Mouse (Mus musculus) neural tube, embryonic 13.5 days (tissue): ENCODE measurements around the gene Rufy4. TPM values are rescaled to one million over a fixed set of nuclear protein-coding genes. Genes with fewer than 3 reads are reported as not detected.

Experiments
- ATAC-seq: fragments of 200-750 bp; cut with Nextera tagmentation; 2 replicates; pipeline ENCODE4 v1.8.0; 2017; ENCODE audit warnings: low read depth, mild to moderate bottlenecking, moderate TSS enrichment, moderate library complexity
- H3K27ac ChIP-seq: fragments of 300-500 bp; sonication (generic); replicated peaks from 2 replicates; pipeline ENCODE4 v1.5.1; 2015; ENCODE audit warnings: moderate library complexity, mild to moderate bottlenecking, inconsistent platforms
- H3K27me3 ChIP-seq: fragments of 300-500 bp; sonication (generic); 2 replicates; pipeline ENCODE4 v1.6.1; 2015; ENCODE audit warnings: mild to moderate bottlenecking, inconsistent platforms
- H3K36me3 ChIP-seq: fragments of 300-500 bp; sonication (generic); 2 replicates; pipeline ENCODE4 v1.6.1; 2015; ENCODE audit warnings: mild to moderate bottlenecking, inconsistent platforms
- H3K4me1 ChIP-seq: fragments of 300-500 bp; sonication (generic); replicated peaks from 2 replicates; pipeline ENCODE4 v1.6.1; 2015; ENCODE audit warnings: inconsistent platforms
- H3K4me2 ChIP-seq: fragments of 300-500 bp; sonication (generic); 2 replicates; pipeline ENCODE4 v1.6.1; 2015; ENCODE audit warnings: inconsistent platforms, mild to moderate bottlenecking, moderate library complexity
- H3K4me3 ChIP-seq: fragments of 300-500 bp; sonication (generic); 2 replicates; pipeline ENCODE4 v1.5.1; 2015; ENCODE audit warnings: mild to moderate bottlenecking, inconsistent platforms
- H3K9ac ChIP-seq: fragments of 300-500 bp; sonication (generic); 2 replicates; pipeline ENCODE4 v1.6.1; 2015; ENCODE audit warnings: moderate library complexity, mild to moderate bottlenecking, inconsistent platforms
- H3K9me3 ChIP-seq: fragments of 300-500 bp; sonication (generic); 2 replicates; pipeline ENCODE4 v1.6.1; 2016; ENCODE audit warnings: inconsistent platforms
- WGBS: fragments of 180-500 bp; shearing (Covaris S2); methylation state at CpG from one replicate; pipeline ENCODE4 v1.1.7; 2015; 5-methylcytosine and 5-hydroxymethylcytosine counted together
- polyA plus RNA-seq: library from polyadenylated mRNA; unstranded; fragments of >200 nt; fragmentation: Nextera tagmentation; extraction: Ambion mirVana; gene quantifications from 2 replicates; pipeline ENCODE4 v1.2.1, GENCODE M21; 2015

Gene Rufy4
- 0.14 TPM in 1 of 2 replicates, not detected in the other for polyA plus RNA-seq

DNA sequence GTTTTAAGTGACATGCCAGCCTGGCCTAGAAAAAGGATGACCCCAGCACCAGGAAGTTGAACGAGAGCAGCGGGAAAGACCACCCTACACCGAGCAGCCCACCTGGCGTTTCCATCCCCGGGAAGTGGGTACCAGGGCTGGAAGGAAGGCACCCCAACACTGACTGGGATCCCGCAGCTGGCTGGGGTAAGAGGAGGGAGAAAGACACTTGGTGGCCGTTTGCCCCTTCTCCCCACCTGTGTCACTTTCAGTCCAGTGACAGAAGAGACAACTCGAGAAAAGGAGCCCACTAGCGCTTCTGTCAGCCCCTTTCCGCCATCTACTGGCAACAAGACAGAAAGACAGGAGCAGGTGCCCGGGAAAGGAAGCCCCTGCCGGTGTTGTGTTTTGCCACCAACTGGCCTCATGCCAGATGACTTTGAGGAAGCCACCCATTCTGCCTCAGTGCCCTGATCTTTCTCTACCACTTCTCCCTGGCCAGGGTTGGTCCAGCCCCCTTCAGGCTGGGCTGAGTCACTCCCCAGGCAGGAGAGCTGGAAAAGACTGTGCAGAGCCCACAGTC is at the start of gene Rufy4:
TSS of gene Rufy4 (plus strand) at position 551 of the 562 bp plus-strand sequence.
- ATAC-seq = peak; percentile 48; the same call in 1 of the 2 replicates
- Histone ChIP-seq H3K36me3 (no peaks in the 10 kb centered on the region), H3K4me3 (peak within 1 kb of the TSS; percentile 45), H3K9me3 (no peaks in the 10 kb centered on the region), H3K4me1 (peaks cover 29% of the 10 kb centered on the region), H3K27ac (no peak within 1 kb of the TSS), H3K9ac (peak within 1 kb of the TSS; percentile 67), H3K27me3 (peaks cover 29% of the 10 kb centered on the region), H3K4me2 (peak within 1 kb of the TSS; percentile 70)
- WGBS = 0% methylated on average over 12 of the region's 12 CpGs

DNA sequence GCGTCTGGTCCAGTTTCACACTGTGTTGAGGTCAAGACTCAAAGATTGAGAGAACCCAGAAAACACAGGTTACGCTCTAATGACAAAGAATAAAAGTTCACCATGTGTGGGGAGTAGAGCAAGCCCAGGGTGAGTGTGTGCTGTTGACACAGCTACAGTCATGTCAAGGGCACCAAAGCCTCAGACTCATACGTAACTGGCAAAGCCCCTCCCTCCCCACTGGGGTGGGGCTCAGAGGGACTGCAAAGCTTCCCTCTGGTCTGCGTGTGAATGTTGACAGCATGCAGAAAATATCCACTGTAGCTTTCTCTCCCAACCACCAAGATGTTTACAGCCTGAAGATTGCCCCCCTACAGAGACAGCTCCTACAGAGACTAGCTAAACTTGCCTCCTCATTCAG is 49.1 kb upstream of the Rufy4 start:
- no peak for ATAC-seq
- peaks cover under 1% of the 10 kb centered on the region; the same call in 1 of the 2 replicates for H3K4me1 ChIP-seq
- 87% methylated on average over 4 of the region's 4 CpGs for WGBS

DNA sequence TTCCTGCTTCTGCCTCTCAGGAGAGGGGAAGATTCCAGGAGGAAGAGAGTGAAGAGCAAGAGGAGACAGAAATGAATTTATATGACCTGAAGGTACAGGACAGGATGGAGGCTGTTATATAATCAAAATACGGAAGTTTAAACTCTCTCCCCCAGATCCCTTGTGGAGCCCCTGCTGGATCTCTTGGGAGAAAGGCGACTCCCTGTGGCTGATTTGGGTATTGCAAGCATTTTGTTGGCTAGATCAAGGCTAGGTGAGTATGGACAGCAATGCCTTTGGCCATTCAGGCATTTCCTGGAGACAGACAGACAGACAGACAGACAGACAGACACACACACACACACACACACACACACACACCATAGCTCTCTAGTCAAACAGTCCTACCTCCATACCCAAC is 48.0 kb upstream of the Rufy4 start:
- Histone ChIP-seq H3K9me3 (no peaks in the 10 kb centered on the region), H3K9ac (no peak overlapping the region), H3K4me3 (no peak overlapping the region), H3K27me3 (no peaks in the 10 kb centered on the region), H3K4me2 (no peak overlapping the region), H3K36me3 (no peaks in the 10 kb centered on the region), H3K4me1 (peaks cover 9% of the 10 kb centered on the region; the same call in 1 of the 2 replicates), H3K27ac (no peak overlapping the region)
- no peak for ATAC-seq
- 9% methylated on average over 2 of the region's 2 CpGs for WGBS

More for the DNA sequence above, 49.1 kb upstream of the Rufy4 start:
- Histone ChIP-seq H3K27ac (no peak overlapping the region), H3K9me3 (no peaks in the 10 kb centered on the region), H3K36me3 (no peaks in the 10 kb centered on the region), H3K4me3 (no peak overlapping the region), H3K4me2 (no peak overlapping the region), H3K9ac (no peak overlapping the region), H3K27me3 (no peaks in the 10 kb centered on the region)

DNA sequence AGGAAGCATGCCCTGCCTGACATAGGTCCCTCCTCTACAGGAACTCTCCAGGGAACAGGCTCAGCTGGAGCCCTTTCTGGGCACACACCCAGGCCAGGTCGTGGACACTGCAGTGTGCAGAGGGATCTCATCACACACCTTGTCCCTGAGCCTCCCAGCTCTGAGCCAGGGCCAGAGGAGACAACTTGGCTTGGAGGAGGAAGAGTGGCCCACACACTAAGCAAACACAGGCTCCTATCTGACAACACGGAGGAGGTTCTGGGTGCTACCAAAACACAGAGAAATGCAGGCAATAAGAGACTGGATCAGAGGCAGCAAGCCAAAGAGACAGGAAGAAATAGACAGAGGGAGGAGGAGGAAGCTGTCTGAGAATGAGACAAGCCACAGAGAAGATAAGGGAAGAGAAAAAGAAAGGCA is 43.8 kb upstream of the Rufy4 start:
- Histone ChIP-seq H3K4me3 (no peak overlapping the region), H3K4me1 (peaks cover 28% of the 10 kb centered on the region), H3K36me3 (no peaks in the 10 kb centered on the region), H3K9ac (no peak overlapping the region), H3K9me3 (no peaks in the 10 kb centered on the region), H3K27ac (no peak overlapping the region), H3K4me2 (no peak overlapping the region), H3K27me3 (no peaks in the 10 kb centered on the region)
- no peak for ATAC-seq
- WGBS = 60% methylated on average over 2 of the region's 2 CpGs

DNA sequence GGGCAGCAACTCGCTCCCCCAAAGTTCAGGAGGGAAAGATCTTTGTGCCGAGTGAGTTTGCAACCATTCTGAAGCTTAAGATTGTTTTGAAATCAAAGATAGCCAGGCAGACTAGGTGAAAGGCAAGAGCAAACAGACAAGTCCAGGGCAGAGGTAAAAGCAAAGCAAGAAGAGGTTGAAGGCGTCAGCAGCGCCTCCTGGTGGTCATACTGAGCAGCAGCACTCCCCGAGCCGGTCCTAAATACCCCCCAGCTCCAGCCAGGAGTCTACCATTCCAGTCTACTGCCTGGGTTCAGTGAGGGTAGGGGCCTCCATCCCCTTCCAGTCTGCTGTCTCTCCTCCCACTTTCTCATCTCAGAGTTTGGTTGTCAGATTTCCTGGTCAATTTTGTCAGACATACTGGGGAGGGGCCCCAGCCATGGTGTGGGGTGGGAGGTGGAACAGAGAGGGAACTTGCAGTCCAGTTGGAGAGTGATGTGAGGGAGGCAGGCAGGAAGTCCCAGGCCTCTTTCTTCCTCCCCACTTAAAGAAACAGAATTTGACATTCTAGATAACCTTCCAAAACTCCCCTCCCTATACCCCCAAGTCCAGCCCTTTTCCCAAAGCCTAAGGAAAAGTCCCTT is 42.4 kb upstream of the Rufy4 start:
- Histone ChIP-seq H3K4me2 (no peak overlapping the region), H3K4me1 (peaks cover 28% of the 10 kb centered on the region), H3K4me3 (no peak overlapping the region), H3K9ac (no peak overlapping the region), H3K9me3 (no peaks in the 10 kb centered on the region), H3K27ac (no peak overlapping the region), H3K27me3 (no peaks in the 10 kb centered on the region), H3K36me3 (no peaks in the 10 kb centered on the region)
- ATAC-seq = no peak
- WGBS = 12% methylated on average over 6 of the region's 6 CpGs

DNA sequence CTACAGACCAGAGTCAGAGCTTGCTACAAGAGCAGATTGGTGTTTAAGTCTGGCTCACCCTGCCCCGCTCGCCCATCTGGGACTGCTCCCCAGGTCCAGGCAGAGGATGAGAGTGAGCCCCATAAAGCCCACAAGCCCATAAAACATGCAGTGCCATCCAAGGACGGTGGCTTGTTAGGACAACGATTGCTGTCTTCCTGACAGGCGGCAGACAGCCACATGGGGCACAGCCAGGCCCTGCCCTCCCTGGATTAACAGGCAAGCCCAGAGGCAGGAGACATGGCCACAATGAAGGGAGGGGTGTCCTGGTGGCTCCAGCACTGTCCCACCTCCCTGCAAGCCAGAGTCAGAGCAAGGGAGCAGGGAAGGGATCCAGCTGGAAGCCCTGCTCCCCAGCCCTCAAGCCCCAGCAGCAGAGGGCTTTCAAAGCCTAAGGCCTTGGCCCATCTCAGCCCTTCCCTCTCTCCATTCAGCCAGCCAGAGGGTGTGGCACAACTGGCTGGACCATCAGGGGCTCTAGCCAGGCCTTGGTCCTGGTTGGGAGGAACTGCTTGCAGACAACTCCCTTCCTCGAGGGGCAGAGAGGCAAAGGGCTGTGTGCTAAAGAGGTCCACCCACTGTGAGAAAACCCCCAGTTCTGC is 41.2 kb upstream of the Rufy4 start:
- 52% methylated on average over 6 of the region's 6 CpGs for WGBS
- Histone ChIP-seq H3K4me1 (peaks cover 31% of the 10 kb centered on the region), H3K9ac (no peak overlapping the region), H3K4me3 (no peak overlapping the region), H3K4me2 (no peak overlapping the region), H3K36me3 (no peaks in the 10 kb centered on the region), H3K27me3 (no peaks in the 10 kb centered on the region), H3K27ac (no peak overlapping the region), H3K9me3 (no peaks in the 10 kb centered on the region)
- peak; percentile 12; the same call in 1 of the 2 replicates for ATAC-seq

DNA sequence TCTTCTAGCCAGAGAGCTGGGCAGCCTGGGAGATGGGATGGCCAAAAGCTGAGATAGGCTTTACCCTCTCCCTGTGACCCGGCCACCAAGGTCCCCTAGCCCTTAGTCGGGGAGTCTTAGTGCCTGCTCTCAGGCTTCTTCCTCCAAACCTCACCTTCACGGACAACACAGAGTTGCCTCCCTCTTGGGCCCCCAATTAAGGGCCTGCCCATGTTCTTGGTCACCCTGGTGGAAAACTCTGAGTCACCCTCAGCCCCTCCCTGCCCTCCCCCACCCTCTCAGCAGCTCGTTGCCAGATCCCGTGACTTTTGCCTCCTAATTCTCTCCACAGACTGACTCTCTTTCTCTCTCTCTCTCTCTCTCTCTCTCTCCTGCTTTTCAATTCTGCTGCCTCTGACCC is 40.6 kb upstream of the Rufy4 start:
- H3K27ac ChIP-seq = no peak overlapping the region
- H3K36me3 ChIP-seq = no peaks in the 10 kb centered on the region
- H3K4me3 ChIP-seq = no peak overlapping the region
- H3K9me3 ChIP-seq = no peaks in the 10 kb centered on the region
- ATAC-seq = no peak
- 50% methylated on average over 5 of the region's 5 CpGs for WGBS
- peaks cover 31% of the 10 kb centered on the region for H3K4me1 ChIP-seq
- no peak overlapping the region for H3K4me2 ChIP-seq
- no peaks in the 10 kb centered on the region for H3K27me3 ChIP-seq
- no peak overlapping the region for H3K9ac ChIP-seq

DNA sequence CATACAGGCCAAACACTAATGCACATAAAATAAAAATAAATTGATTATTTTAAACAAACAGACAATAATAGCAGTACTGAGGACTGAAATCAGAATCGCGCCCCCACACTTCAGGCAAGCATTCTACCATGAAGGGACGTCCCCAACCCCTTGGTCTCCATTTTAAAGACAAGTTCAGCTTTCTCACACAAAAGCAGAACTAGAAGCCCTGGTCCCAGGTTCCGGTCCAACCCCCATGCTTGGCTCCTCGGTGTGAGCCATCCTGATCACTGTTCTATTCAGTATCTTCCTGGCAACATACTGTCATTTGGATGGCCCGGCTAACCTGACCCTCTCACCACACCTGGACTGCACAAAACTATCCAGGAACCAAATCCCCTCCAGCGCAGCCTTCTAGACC is 39.8 kb upstream of the Rufy4 start:
- WGBS = 92% methylated on average over 7 of the region's 7 CpGs
- ATAC-seq = no peak
- H3K36me3 ChIP-seq = no peaks in the 10 kb centered on the region
- H3K4me2 ChIP-seq = no peak overlapping the region
- no peak overlapping the region for H3K4me3 ChIP-seq
- no peak overlapping the region for H3K9ac ChIP-seq
- H3K27ac ChIP-seq = no peak overlapping the region
- H3K27me3 ChIP-seq = no peaks in the 10 kb centered on the region
- H3K4me1 ChIP-seq = peaks cover 31% of the 10 kb centered on the region
- no peaks in the 10 kb centered on the region for H3K9me3 ChIP-seq

DNA sequence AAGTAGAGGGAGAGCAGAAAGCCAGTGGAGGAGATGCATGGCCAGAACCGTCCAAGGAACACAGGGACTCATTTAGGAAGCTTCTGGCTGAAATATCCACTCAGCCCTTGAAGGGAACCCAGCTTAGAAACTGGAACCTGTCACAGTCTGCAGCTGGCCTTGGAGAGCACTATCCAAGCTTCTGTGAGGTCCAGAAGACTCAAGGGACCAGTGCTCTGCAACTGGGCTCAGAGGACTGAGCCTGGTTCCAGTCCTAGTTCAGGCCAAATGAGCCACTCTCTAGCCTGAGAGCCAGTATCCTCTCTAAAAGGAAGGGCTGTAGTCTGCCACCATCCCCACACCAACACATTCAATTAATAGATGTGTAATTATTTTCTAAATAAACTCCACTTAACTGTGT is 36.8 kb upstream of the Rufy4 start:
- H3K9ac ChIP-seq = no peak overlapping the region
- no peaks in the 10 kb centered on the region for H3K9me3 ChIP-seq
- no peak overlapping the region for H3K4me3 ChIP-seq
- H3K4me2 ChIP-seq = no peak overlapping the region
- 73% methylated on average over 1 of the region's 1 CpGs for WGBS
- H3K27me3 ChIP-seq = no peaks in the 10 kb centered on the region
- peaks cover 37% of the 10 kb centered on the region for H3K4me1 ChIP-seq
- no peak overlapping the region for H3K27ac ChIP-seq
- ATAC-seq = no peak
- no peaks in the 10 kb centered on the region for H3K36me3 ChIP-seq

DNA sequence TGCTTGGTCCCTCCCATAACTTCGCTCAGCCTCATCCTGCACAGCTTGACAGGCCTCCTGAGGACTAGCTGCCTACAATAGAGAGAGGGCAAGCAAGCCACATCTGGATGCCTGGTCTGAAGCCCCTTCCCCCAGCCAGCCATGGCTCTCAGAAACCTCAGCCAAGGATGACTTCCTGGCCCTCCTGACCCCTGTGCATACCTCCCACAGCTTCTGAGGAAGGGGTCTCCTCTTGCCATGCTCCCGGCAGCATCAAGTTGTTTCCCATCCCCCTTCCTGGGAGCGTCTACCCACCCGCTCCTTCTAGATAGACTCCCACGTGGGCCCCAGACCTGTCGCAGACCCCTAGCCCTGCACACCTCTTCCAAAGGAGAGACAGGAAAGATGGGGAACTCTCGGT is 35.0 kb upstream of the Rufy4 start:
- 69% methylated on average over 7 of the region's 7 CpGs for WGBS
- Histone ChIP-seq H3K4me1 (peaks cover 37% of the 10 kb centered on the region), H3K36me3 (no peaks in the 10 kb centered on the region), H3K4me2 (peak overlapping the region; percentile 39), H3K9ac (peak overlapping the region; percentile 56; the same call in 1 of the 2 replicates), H3K27ac (no peak overlapping the region), H3K27me3 (no peaks in the 10 kb centered on the region), H3K4me3 (peak overlapping the region; percentile 24), H3K9me3 (no peaks in the 10 kb centered on the region)
- ATAC-seq = no peak

DNA sequence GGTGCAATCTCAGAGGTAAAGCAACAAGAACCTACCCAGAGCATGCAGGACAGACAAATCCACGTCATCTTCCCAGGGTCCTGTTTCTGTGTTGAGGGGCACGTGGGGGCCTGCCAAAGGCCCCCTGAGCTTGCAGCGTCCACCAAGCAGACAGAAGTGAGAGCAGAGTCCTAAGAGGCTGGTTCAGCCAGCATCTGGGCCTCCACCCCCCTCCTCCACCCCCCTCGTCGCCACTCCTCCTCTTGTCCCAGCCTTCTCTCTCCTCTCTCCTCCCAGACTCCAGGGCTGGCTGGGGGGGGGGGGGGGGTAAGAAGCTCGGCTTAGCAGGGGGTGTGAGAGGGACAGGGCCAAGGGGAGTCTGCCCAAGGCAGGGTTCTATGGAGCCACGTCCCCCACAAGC is 34.2 kb upstream of the Rufy4 start:
- Histone ChIP-seq H3K4me2 (peak overlapping the region; percentile 39), H3K4me3 (peak overlapping the region; percentile 24), H3K27ac (peak overlapping the region; percentile 74)

DNA sequence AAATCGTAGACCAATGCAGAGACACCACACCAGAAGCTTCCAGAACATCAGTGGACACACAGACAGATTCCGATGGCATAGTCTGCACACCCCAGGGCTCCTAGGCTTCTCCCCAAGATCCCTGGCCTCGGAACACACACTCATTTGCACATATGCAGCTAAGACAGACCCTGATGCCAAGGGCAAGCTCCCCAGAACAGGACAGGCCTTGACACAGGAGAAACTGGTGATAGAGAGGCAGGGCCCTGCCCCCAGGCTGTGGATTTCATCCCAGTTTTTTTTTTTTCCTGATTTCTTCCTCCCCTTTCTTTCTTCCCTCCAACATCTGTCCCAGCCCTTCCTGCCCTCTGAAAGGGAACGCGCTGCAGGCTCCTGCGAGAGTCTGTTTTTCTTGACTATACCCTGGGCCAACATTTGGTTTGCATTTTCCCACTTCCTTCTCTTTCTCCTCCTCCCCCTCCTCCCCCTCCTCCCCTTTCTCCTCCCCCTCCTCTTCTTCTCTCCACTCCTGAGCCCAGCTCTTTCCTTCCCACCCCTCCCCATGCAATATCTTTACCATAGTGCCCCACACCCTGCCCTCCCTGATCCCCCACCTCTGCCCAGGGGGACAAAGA is 33.6 kb upstream of the Rufy4 start:
- WGBS = 42% methylated on average over 6 of the region's 6 CpGs
- no peak for ATAC-seq

More for the DNA sequence above, 34.2 kb upstream of the Rufy4 start:
- Histone ChIP-seq H3K9ac (0 out of 2 replicates have a peak overlapping the region, but pooled peaks have one; percentile 56), H3K27me3 (0 out of 2 replicates have a peak, but pooled peaks cover 5% of the 10 kb centered on the region), H3K4me1 (peaks cover 45% of the 10 kb centered on the region), H3K36me3 (no peaks in the 10 kb centered on the region), H3K9me3 (no peaks in the 10 kb centered on the region)
- 35% methylated on average over 6 of the region's 7 CpGs for WGBS
- ATAC-seq = no peak

More for the DNA sequence above, 33.6 kb upstream of the Rufy4 start:
- Histone ChIP-seq H3K9me3 (no peaks in the 10 kb centered on the region), H3K4me1 (peaks cover 51% of the 10 kb centered on the region), H3K4me2 (0 out of 2 replicates have a peak overlapping the region, but pooled peaks have one; percentile 39), H3K4me3 (no peak overlapping the region), H3K9ac (peak overlapping the region; percentile 56; the same call in 1 of the 2 replicates), H3K36me3 (no peaks in the 10 kb centered on the region), H3K27ac (peak overlapping the region; percentile 74), H3K27me3 (peaks cover 9% of the 10 kb centered on the region; the same call in 1 of the 2 replicates)
